Mouse (Mus musculus) liver, adult 10 weeks (tissue): ENCODE measurements around the gene Klri1. TPM values are rescaled to one million over a fixed set of nuclear protein-coding genes. Genes with fewer than 3 reads are reported as not detected.

Experiments
- polyA plus RNA-seq: library from polyadenylated mRNA; stranded (reverse); fragments of 350-450 nt; fragmentation: Illumina TruSeq; extraction: RNeasy Lipid Tissue Mini Kit (QIAGEN cat#74804); gene quantifications from one replicate; pipeline ENCODE4 v1.2.3, GENCODE M21; 2014; ENCODE audit warnings: low read depth, low replicate concordance

Klri1 gene
- not detected for polyA plus RNA-seq

DNA sequence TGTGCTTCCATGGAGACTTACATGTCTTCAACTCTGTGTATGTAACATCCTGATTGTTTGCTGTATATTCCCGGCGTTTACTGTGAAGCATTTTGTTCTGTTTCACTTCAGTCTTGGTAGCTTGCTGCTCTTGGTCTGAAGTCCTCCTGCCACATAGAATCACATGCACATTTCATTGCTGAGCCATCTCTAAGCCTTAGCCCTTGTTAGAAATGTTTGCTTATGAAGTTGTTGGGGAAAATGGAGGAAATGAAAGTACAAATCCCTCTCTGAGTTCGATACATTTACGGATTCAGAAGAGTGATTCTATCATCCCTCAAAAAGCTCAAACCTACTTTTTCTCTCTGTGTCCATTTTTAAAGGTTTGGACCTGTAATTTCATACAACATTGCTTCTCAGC is at the start of gene Klri1:
TSS of gene Klri1 (minus strand) at position 101 of the 400 bp plus-strand sequence.

GRCm38 (mm10) chr6:129740069-129740721 is 23.3 kb upstream of the Klri1 start, which contains the start of gene Klri2:
Gene Klri2 (minus strand): TSS chr6:129740484.

GRCm38 (mm10) chr6:129678873-129679272 is 38.1 kb downstream of the Klri1 start, which contains the start of gene Klrc1:
Gene Klrc1 (minus strand): TSS chr6:129678973.

GRCm38 (mm10) chr6:129660589-129660988 is 56.3 kb downstream of the Klri1 start, which contains the start of gene Klrc2:
Gene Klrc2 (minus strand): TSS chr6:129660689.

Other genes with a start within 250 kb of the Klri1 start
- 0.11 TPM for gene Olr1, start 210.0 kb downstream of the Klri1 start, polyA plus RNA-seq
- gene Tmem52b, start 204.6 kb downstream of the Klri1 start, polyA plus RNA-seq: not detected
- gene Gabarapl1, start 184.0 kb downstream of the Klri1 start, polyA plus RNA-seq: 145 TPM
- gene Klre1, start 139.2 kb downstream of the Klri1 start, polyA plus RNA-seq: 0.77 TPM
- 4.5 TPM for gene Klrd1, start 125.3 kb downstream of the Klri1 start, polyA plus RNA-seq
- gene Klrk1, start 93.3 kb downstream of the Klri1 start, polyA plus RNA-seq: 5.4 TPM
- gene Klrc3, start 73.8 kb downstream of the Klri1 start, polyA plus RNA-seq: not detected
- 0.40 TPM for gene Klrc2, start 56.4 kb downstream of the Klri1 start, polyA plus RNA-seq
- 0.90 TPM for gene Klrc1, start 38.2 kb downstream of the Klri1 start, polyA plus RNA-seq
- gene Klri2, start 23.4 kb upstream of the Klri1 start, polyA plus RNA-seq: 0.19 TPM
- not detected for gene Gm156, start 67.1 kb upstream of the Klri1 start, polyA plus RNA-seq
- gene Gm17631, start 145.5 kb upstream of the Klri1 start, polyA plus RNA-seq: not detected
- gene Klra17, start 159.5 kb upstream of the Klri1 start, polyA plus RNA-seq: not detected
- gene Klra5, start 200.5 kb upstream of the Klri1 start, polyA plus RNA-seq: not detected